Mouse (Mus musculus) mouse trophoblast stem cell (cell line): ENCODE measurements around the gene Abhd16a.

Source experiments
- in situ Hi-C, 2 experiments: fragments of 300-500 bp; cut with MseI, MboI; formaldehyde crosslinking; loops; 2 replicates in 1 of 2; 3 replicates in 1 of 2; pipeline ENCODE4 v1.15.1; 2025

The Abhd16a gene

DNA sequence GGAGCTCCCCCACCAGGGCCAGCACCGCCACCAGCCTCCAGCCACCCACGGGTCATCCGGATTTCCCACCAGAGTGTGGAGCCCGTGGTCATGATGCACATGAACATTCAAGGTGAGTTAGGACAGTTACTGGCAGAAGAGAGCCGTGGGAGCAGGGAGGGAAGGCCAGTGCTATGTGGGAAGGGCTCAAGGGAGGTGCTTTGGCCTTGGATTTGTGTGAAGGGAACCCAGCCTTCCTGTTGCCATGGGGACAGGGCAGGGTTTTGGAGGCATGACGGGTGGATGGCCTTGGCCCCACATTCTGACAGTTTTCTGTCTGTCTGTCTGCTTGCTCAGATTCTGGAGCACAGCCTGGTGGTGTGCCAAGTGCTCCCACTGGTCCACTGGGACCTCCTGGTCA, 52.9 kb downstream of the Abhd16a start:
- in situ Hi-C loops, result no loop called here

DNA sequence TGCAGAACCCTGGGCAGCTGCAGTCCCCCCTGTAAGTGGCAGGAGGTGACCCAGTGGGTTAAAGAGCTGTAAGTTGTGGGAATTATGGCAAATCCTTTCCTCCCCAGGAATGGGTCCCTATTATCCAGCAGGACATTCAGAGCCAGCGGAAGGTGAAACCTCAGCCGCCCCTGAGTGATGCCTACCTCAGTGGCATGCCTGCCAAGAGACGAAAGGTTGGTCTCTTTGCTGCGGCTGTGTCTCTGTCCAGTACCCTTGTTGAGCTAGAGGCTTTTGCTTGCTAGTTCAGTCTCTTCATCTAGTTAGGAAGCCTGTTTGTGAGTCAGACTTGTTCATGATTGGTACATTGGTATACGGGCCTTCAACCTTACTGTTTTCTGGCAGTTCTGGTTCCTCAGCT, 57.1 kb downstream of the Abhd16a start:
- in situ Hi-C loops, result no loop called here

DNA sequence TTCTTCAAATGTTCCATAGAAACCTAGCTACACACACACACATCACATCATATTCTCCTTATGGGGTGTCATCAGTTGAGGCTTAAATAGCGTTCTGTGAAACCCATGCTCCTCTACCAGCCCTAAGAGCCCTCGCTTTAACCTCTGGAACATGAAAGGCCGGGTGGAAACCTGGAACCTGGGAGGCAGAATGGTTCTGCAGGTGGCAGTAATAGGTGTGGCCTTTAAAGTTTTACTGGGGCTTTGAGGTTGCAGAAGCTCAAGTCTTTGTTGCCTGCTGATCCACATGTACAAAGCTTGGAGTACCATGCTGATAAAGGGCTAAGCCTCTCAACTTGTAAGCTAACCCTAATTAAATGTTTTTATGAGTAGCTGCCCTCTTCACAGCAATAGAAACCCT, 58.3 kb downstream of the Abhd16a start:
- in situ Hi-C loops, result no loop called here

DNA sequence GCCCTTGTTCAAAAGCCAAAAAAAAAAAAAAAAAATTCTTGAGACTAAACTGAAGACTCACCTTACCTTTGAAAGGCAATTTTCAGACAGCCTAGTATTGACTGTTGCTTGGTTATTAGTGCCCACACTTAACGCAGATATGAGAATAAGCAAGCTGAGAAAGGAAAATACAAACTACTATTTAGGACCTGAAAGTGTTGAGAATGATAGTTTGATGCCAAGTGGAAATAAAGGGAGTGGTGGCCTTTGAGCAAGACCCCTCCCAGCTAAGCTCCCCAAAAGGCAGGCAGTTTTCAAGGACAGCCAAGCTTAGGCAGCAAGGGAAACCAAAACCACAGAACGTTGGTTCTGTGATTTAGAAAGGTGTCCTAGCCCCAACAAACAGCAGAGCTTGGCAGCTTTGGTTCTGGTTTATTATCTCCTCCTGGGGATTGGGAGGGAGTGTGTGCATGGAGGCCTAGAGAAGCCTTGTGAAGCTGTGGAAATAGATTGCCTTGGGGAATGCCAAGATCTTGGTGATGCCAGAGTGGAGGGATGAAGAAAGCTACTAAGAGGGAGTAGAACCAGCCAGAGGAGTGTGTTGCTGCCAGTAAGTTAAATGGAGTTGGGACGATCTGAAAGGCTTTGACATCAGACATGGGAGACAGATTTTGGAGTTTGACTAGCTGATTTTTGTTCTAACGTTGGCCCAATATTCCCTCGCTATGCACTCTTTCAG, 59.0 kb downstream of the Abhd16a start:
- in situ Hi-C loops, result no loop called here

DNA sequence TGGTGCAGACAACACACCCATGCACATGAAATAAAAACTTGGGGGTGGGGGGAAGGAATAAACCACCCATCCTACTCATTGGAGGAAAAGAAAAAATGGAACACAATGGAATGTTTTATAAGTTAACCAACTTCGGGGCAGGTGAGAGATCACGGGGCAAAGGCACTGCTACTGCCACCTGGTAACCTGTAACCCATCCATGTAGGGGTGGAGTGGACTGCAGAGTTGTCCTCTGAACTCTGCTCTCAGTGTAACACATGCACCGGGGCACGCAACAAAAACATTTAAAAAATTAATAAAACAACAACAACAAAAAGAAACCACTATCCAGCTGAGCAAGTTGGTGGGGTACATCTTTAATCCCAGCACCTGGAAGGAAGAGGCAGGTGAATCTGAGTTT, 63.1 kb downstream of the Abhd16a start:
- in situ Hi-C loops, result no loop called here
